Mouse (Mus musculus) kidney, adult 2 months (tissue): ENCODE results near the gene Acot13. TPM values are rescaled to one million over a fixed set of nuclear protein-coding genes. Genes with fewer than 3 reads are reported as not detected.
"Not testable (repeated sequence)": the region's sequence is repeated elsewhere in the genome, so short reads cannot be mapped to it uniquely, and the experiment has no call there.

Experiments
- DNase-seq: peaks from one replicate; pipeline ENCODE4 v3.0.0; 2021
- H3K27ac ChIP-seq: fragments of 200-500 bp; 2 replicates; pipeline ENCODE4 v1.5.1; 2012; ENCODE audit warnings: low read depth, low read length, control low read depth, inconsistent platforms; ENCODE audit not compliant: insufficient read depth
- H3K27me3 ChIP-seq: fragments of 200-500 bp; replicated peaks from 2 replicates; pipeline ENCODE4 v1.6.1; 2012; ENCODE audit warnings: mild to moderate bottlenecking, moderate library complexity, low read length, inconsistent platforms; ENCODE audit not compliant: control insufficient read depth, insufficient read depth
- H3K36me3 ChIP-seq: fragments of 200-500 bp; 2 replicates; pipeline ENCODE4 v1.6.1; 2012; ENCODE audit warnings: mild to moderate bottlenecking, moderate library complexity, low read length, inconsistent platforms; ENCODE audit not compliant: control insufficient read depth, insufficient read depth
- H3K4me1 ChIP-seq: fragments of 200-500 bp; 2 replicates; pipeline ENCODE4 v1.6.1; 2011; ENCODE audit warnings: low read length; ENCODE audit not compliant: control insufficient read depth, insufficient read depth
- H3K4me3 ChIP-seq: fragments of 200-500 bp; 2 replicates; pipeline ENCODE4 v1.5.1; 2011; ENCODE audit warnings: mild to moderate bottlenecking, low read depth, low read length, control low read depth; ENCODE audit not compliant: insufficient read depth
- CTCF ChIP-seq: fragments of 200-500 bp; conservative IDR thresholded peaks from 2 replicates; pipeline ENCODE4 v1.5.1; 2011; ENCODE audit warnings: low read depth, mild to moderate bottlenecking, control low read depth, low read length, moderate library complexity, mixed read lengths; ENCODE audit not compliant: insufficient read depth, insufficient read length
- POLR2A ChIP-seq: fragments of 200-500 bp; IDR thresholded peaks from one replicate; pipeline ENCODE4 v1.6.1; 2011; ENCODE audit warnings: low read depth, low read length, control low read depth
- WGBS: fragments of 180-500 bp; shearing (Covaris S2); methylation state at CpG from one replicate; pipeline ENCODE4 v1.1.7; 2018; 5-methylcytosine and 5-hydroxymethylcytosine counted together
- polyA plus RNA-seq: library from polyadenylated mRNA; depleted of rRNA; stranded (reverse); fragments of >200 nt; gene quantifications from 2 replicates; pipeline ENCODE4 v1.2.3, GENCODE M21; 2012

Acot13 gene
- polyA plus RNA-seq, 1 experiment, result 286 TPM

- no peak for TF ChIP-seq POLR2A
- no peak for TF ChIP-seq CTCF
- H3K4me1 ChIP-seq, result peaks cover 8% of the 10 kb centered on the region
- no peaks in the 10 kb centered on the region for H3K27me3 ChIP-seq
- peak; percentile 73 for DNase-seq
- H3K4me3 ChIP-seq, result no peak overlapping the region
- WGBS, result 47% methylated on average over 4 of the region's 4 CpGs
- no peaks in the 10 kb centered on the region for H3K36me3 ChIP-seq
- no peak overlapping the region for H3K27ac ChIP-seq
These were observed 18.0 kb upstream of the Acot13 start for GRCm38 (mm10) chr13:24849318-24849717.

DNA sequence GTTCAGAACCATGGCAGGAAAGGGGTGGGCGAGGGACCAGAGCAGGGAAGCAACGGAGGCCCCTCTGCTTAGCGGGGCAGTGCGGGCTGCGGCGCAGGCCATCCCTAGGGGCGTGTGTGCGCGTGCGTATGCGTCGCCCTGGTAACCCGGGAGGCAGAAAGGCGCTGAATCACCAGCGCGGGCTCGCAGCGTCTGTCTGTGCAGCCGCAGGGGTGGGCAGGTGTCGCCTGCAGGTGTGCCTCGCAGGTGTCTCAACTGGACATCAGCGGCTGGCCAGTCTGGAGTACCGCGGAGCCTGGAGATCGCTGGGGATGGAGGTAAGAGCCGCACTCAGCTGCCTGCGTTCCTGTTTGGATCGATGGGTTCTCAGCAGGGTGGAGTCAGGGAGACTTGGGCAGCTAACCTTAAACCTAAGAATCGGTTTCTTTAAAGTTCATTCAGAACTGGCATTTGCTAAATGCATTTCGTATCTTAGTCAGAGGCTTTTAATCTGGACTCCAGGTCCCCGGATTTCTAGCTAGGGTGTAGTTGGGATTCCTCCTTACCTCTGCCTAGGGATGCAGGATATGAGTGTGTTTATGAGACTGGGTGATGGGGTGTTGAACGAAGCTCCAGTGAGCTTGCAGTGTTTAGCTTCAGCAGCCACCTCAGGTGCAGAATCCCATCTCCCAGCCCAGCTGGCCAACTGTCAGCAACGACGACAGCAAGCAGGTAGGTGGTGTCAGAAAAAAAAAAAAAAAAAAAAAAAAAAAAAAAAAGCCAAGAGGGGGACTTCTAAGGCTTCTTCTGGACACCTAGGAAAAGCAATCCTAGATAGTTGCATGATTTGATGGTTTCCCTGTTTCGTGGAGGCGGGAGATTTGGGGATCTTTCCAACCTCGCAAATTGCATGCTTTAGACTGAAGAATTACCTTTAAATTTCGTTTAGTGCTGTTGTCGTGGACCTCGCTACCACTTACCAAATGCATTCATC lies 13.9 kb upstream of the Acot13 start, which contains the start of gene D130043K22Rik:
Gene D130043K22Rik (plus strand): TSS at position 153 of the 973 bp plus-strand sequence.
- Histone ChIP-seq H3K36me3 (no peaks in the 10 kb centered on the region; the same call in 1 of the 2 replicates), H3K4me3 (peak within 1 kb of the TSS; percentile 49), H3K4me1 (peaks cover 5% of the 10 kb centered on the region; the same call in 1 of the 2 replicates), H3K27ac (no peak within 1 kb of the TSS), H3K27me3 (no peaks in the 10 kb centered on the region)
- TF ChIP-seq CTCF (no peak), POLR2A (no peak)
- 19% methylated on average over 40 of the region's 40 CpGs for WGBS
- DNase-seq, result peak; percentile 43

- H3K27me3 ChIP-seq, result no peaks in the 10 kb centered on the region
- H3K27ac ChIP-seq, result no peak overlapping the region
- TF ChIP-seq POLR2A (no peak), CTCF (no peak)
- WGBS, result 50% methylated on average over 3 of the region's 3 CpGs
- H3K36me3 ChIP-seq, result no peaks in the 10 kb centered on the region; the same call in 1 of the 2 replicates
- DNase-seq, result peak; percentile 52
- H3K4me1 ChIP-seq, result no peaks in the 10 kb centered on the region; the same call in 1 of the 2 replicates
- no peak overlapping the region for H3K4me3 ChIP-seq
These were observed 10.4 kb upstream of the Acot13 start for GRCm38 (mm10) chr13:24841702-24842101.

DNA sequence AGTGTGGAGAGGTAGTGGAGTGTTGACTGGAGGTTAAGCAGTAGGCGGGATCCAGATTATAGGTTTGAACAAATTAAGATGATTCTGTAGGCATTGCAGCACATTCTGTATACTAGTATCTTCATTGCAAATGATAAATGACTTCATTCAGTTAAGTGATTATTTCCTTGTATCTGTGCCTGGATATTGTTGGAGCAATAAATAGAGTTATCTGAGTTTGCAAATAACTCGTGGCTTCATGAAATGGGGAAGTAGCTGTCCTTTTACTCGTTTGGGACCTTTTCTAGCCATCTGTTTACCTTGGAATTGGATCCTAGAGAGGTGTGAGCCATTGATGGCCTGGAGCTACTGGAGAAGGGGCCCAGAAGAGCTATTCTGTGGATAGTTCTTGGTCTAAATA lies 8.5 kb upstream of the Acot13 start:
- H3K36me3 ChIP-seq, result no peaks in the 10 kb centered on the region; the same call in 1 of the 2 replicates
- no peaks in the 10 kb centered on the region for H3K27me3 ChIP-seq
- TF ChIP-seq CTCF, result no peak
- TF ChIP-seq POLR2A, result no peak
- no peaks in the 10 kb centered on the region; the same call in 1 of the 2 replicates for H3K4me1 ChIP-seq
- H3K27ac ChIP-seq, result no peak overlapping the region; the same call in 1 of the 2 replicates
- WGBS, result 60% methylated on average over 3 of the region's 3 CpGs
- no peak for DNase-seq
- H3K4me3 ChIP-seq, result no peak overlapping the region

GRCm38 (mm10) chr13:24837765-24838164 lies 6.4 kb upstream of the Acot13 start:
- WGBS, result 91% methylated on average over 8 of the region's 8 CpGs
- H3K27me3 ChIP-seq, result not testable (repeated sequence)

GRCm38 (mm10) chr13:24832811-24833155 lies 1.4 kb upstream of the Acot13 start:
- WGBS, result 11% methylated on average over 2 of the region's 2 CpGs
- 0 out of 2 replicates have a peak overlapping the region, but pooled peaks have one; percentile 60 for H3K27ac ChIP-seq
- no peak for DNase-seq

More at GRCm38 (mm10) chr13:24837765-24838164, 6.4 kb upstream of the Acot13 start:
- H3K4me3 ChIP-seq, H3K4me1 ChIP-seq, H3K27ac ChIP-seq, DNase-seq, H3K36me3 ChIP-seq: not testable (repeated sequence)

More at GRCm38 (mm10) chr13:24832811-24833155, 1.4 kb upstream of the Acot13 start:
- no peak for TF ChIP-seq CTCF
- TF ChIP-seq POLR2A, result no peak
- H3K27me3 ChIP-seq, result no peaks in the 10 kb centered on the region
- H3K4me1 ChIP-seq, result peaks cover 9% of the 10 kb centered on the region; the same call in 1 of the 2 replicates
- peak overlapping the region; percentile 80 for H3K4me3 ChIP-seq
- H3K36me3 ChIP-seq, result no peaks in the 10 kb centered on the region
